Mouse (Mus musculus): ENCODE measurements around the gene Tnni3k.

Tnni3k gene

GRCm38 (mm10) chr3:154945688-154946161 is 109.5 kb downstream of the Tnni3k start:
- no peak for DNase-seq

GRCm38 (mm10) chr3:154927757-154928156 is 127.5 kb downstream of the Tnni3k start:
- no peak for DNase-seq

GRCm38 (mm10) chr3:154924936-154925335 is 130.3 kb downstream of the Tnni3k start:
- no peak for DNase-seq

GRCm38 (mm10) chr3:154915566-154915965 is 139.6 kb downstream of the Tnni3k start:
- no peak for DNase-seq

GRCm38 (mm10) chr3:154913641-154914040 is 141.6 kb downstream of the Tnni3k start:
- no peak for DNase-seq

GRCm38 (mm10) chr3:154896737-154897136 is 158.5 kb downstream of the Tnni3k start:
- peak; percentile 10 for DNase-seq

GRCm38 (mm10) chr3:154893225-154893624 is 162.0 kb downstream of the Tnni3k start:
- DNase-seq = no peak

GRCm38 (mm10) chr3:154885452-154885851 is 169.8 kb downstream of the Tnni3k start:
- no peak for DNase-seq

GRCm38 (mm10) chr3:154885048-154885447 is 170.2 kb downstream of the Tnni3k start:
- no peak for DNase-seq

- DNase-seq = no peak
Measured at GRCm38 (mm10) chr3:154881428-154881986, 173.7 kb downstream of the Tnni3k start.

GRCm38 (mm10) chr3:154880536-154880939 is 174.7 kb downstream of the Tnni3k start:
- DNase-seq = no peak

GRCm38 (mm10) chr3:154880108-154880507 is 175.1 kb downstream of the Tnni3k start:
- no peak for DNase-seq

GRCm38 (mm10) chr3:154879515-154879914 is 175.7 kb downstream of the Tnni3k start:
- DNase-seq = no peak

- no peak for DNase-seq
Measured at GRCm38 (mm10) chr3:154879080-154879479, 176.1 kb downstream of the Tnni3k start.

- no peak for DNase-seq
Measured at GRCm38 (mm10) chr3:154868807-154869206, 186.4 kb downstream of the Tnni3k start.

GRCm38 (mm10) chr3:154861921-154862320 is 193.3 kb downstream of the Tnni3k start:
- no peak for DNase-seq

GRCm38 (mm10) chr3:154859721-154860120 is 195.5 kb downstream of the Tnni3k start:
- no peak for DNase-seq

GRCm38 (mm10) chr3:154853257-154853656 is 201.9 kb downstream of the Tnni3k start:
- DNase-seq = no peak

GRCm38 (mm10) chr3:154852281-154852680 is 202.9 kb downstream of the Tnni3k start:
- no peak for DNase-seq

- no peak for DNase-seq
Measured at GRCm38 (mm10) chr3:154842247-154842646, 213.0 kb downstream of the Tnni3k start.

GRCm38 (mm10) chr3:154841076-154841475 is 214.1 kb downstream of the Tnni3k start:
- DNase-seq = no peak

GRCm38 (mm10) chr3:154837861-154838260 is 217.3 kb downstream of the Tnni3k start:
- DNase-seq = no peak

GRCm38 (mm10) chr3:154836137-154836536 is 219.1 kb downstream of the Tnni3k start:
- no peak for DNase-seq

GRCm38 (mm10) chr3:154834373-154834772 is 220.8 kb downstream of the Tnni3k start:
- no peak for DNase-seq

GRCm38 (mm10) chr3:154825739-154826138 is 229.5 kb downstream of the Tnni3k start:
- no peak for DNase-seq

Data from lung, postnatal 10 days (tissue).